Mouse (Mus musculus) liver, embryonic 11.5 days (tissue): ENCODE measurements around the gene Ciapin1. TPM values are rescaled to one million over a fixed set of nuclear protein-coding genes. Genes with fewer than 3 reads are reported as not detected.
"Not testable (repeated sequence)": the region's sequence is repeated elsewhere in the genome, so short reads cannot be mapped to it uniquely, and the experiment has no call there.

Experiments
- ATAC-seq: fragments of 200-750 bp; cut with Nextera tagmentation; replicated peaks from 2 replicates; pipeline ENCODE4 v1.8.0; 2017; ENCODE audit warnings: moderate number of reproducible peaks, mild to moderate bottlenecking, moderate TSS enrichment, moderate library complexity; ENCODE audit not compliant: low FRiP score
- DNase-seq: peaks from one replicate; pipeline ENCODE4 v3.0.0-alpha.2; 2017; ENCODE audit warnings: low spot score
- H3K27ac ChIP-seq: fragments of 300-500 bp; sonication (generic); 2 replicates; pipeline ENCODE4 v1.5.1; 2014; ENCODE audit warnings: mild to moderate bottlenecking, low read depth, low read length, control low read depth
- H3K27me3 ChIP-seq: fragments of 300-500 bp; sonication (generic); replicated peaks from 2 replicates; pipeline ENCODE4 v1.6.1; 2014; ENCODE audit warnings: low read length, mixed read lengths; ENCODE audit not compliant: control insufficient read depth, insufficient read depth
- H3K36me3 ChIP-seq: fragments of 300-500 bp; sonication (generic); 2 replicates; pipeline ENCODE4 v1.6.1; 2014; ENCODE audit warnings: mild to moderate bottlenecking, low read length, moderate library complexity, mixed read lengths; ENCODE audit not compliant: control insufficient read depth, insufficient read depth
- H3K4me1 ChIP-seq: fragments of 300-500 bp; sonication (generic); replicated peaks from 2 replicates; pipeline ENCODE4 v1.6.1; 2014; ENCODE audit warnings: low read length, mixed read lengths; ENCODE audit not compliant: control insufficient read depth, insufficient read depth
- H3K4me2 ChIP-seq: fragments of 300-500 bp; sonication (generic); 2 replicates; pipeline ENCODE4 v1.6.1; 2014; ENCODE audit warnings: mild to moderate bottlenecking, control low read depth, moderate library complexity
- H3K4me3 ChIP-seq: fragments of 300-500 bp; sonication (generic); 2 replicates; pipeline ENCODE4 v1.5.1; 2014; ENCODE audit warnings: low read depth, low read length, control low read depth
- H3K9ac ChIP-seq: fragments of 300-500 bp; sonication (generic); 2 replicates; pipeline ENCODE4 v1.6.1; 2014; ENCODE audit warnings: low read depth, low read length, control low read depth
- H3K9me3 ChIP-seq: fragments of 300-500 bp; sonication (generic); 2 replicates; pipeline ENCODE4 v1.6.1; 2016; ENCODE audit warnings: low read length, inconsistent platforms, mixed read lengths; ENCODE audit not compliant: control insufficient read depth
- WGBS: fragments of 180-500 bp; shearing (Covaris S2); extraction: QIAGEN DNeasy Blood & Tissue Kit; methylation state at CpG from one replicate; pipeline ENCODE4 v1.1.7; 2014; 5-methylcytosine and 5-hydroxymethylcytosine counted together
- polyA plus RNA-seq: library from polyadenylated mRNA; unstranded; fragments of >200 nt; fragmentation: Nextera tagmentation; extraction: Ambion mirVana; gene quantifications from 2 replicates; pipeline ENCODE4 v1.2.1, GENCODE M21; 2014

The Ciapin1 gene
- polyA plus RNA-seq, 1 experiment from 2014 or later = 94.8 TPM

GRCm38 (mm10) chr8:94862487-94863220 is 24.5 kb upstream of the Ciapin1 start:
- no peak for DNase-seq
- ATAC-seq = peak; percentile 46; the same call in 1 of the 2 replicates
- Histone ChIP-seq H3K27me3 (no peaks in the 10 kb centered on the region), H3K9me3 (no peaks in the 10 kb centered on the region), H3K27ac (peak overlapping the region; percentile 14; the same call in 1 of the 2 replicates), H3K4me2 (peak overlapping the region; percentile 38), H3K4me3 (no peak overlapping the region), H3K9ac (0 out of 2 replicates have a peak overlapping the region, but pooled peaks have one; percentile 32), H3K4me1 (peaks cover 40% of the 10 kb centered on the region), H3K36me3 (peaks cover 34% of the 10 kb centered on the region; the same call in 1 of the 2 replicates)
- 66% methylated on average over 12 of the region's 12 CpGs for WGBS

- Histone ChIP-seq H3K27me3 (no peaks in the 10 kb centered on the region), H3K27ac (no peak overlapping the region), H3K4me2 (no peak overlapping the region), H3K4me1 (peaks cover 37% of the 10 kb centered on the region), H3K4me3 (no peak overlapping the region), H3K9me3 (no peaks in the 10 kb centered on the region), H3K9ac (no peak overlapping the region), H3K36me3 (peaks cover 32% of the 10 kb centered on the region; the same call in 1 of the 2 replicates)
- WGBS = 67% methylated on average over 8 of the region's 8 CpGs
- DNase-seq (peak; percentile 58), ATAC-seq (no peak)
Observed at GRCm38 (mm10) chr8:94861352-94861910, 23.3 kb upstream of the Ciapin1 start.

GRCm38 (mm10) chr8:94857346-94858173 is 19.4 kb upstream of the Ciapin1 start, which contains the start of gene Polr2c:
Gene Polr2c (plus strand): TSS chr8:94857450.
- peak within 1 kb of the TSS; percentile 70 for H3K27ac ChIP-seq
- H3K4me1 ChIP-seq = peaks cover 14% of the 10 kb centered on the region
- peak within 1 kb of the TSS; percentile 96 for H3K4me3 ChIP-seq
- DNase-seq = peak; percentile 91
- H3K36me3 ChIP-seq = peaks cover 20% of the 10 kb centered on the region; the same call in 1 of the 2 replicates
- ATAC-seq = peak; percentile 77
- no peaks in the 10 kb centered on the region for H3K9me3 ChIP-seq
- H3K27me3 ChIP-seq = no peaks in the 10 kb centered on the region
- H3K9ac ChIP-seq = peak within 1 kb of the TSS; percentile 92
- under 1% methylated on average over 68 of the region's 68 CpGs for WGBS
- peak within 1 kb of the TSS; percentile 94 for H3K4me2 ChIP-seq

GRCm38 (mm10) chr8:94857011-94857345 is 18.8 kb upstream of the Ciapin1 start:
- peak overlapping the region; percentile 18 for H3K4me2 ChIP-seq
- 33% methylated on average over 5 of the region's 5 CpGs for WGBS
- no peak overlapping the region for H3K27ac ChIP-seq
- peak overlapping the region; percentile 96 for H3K4me3 ChIP-seq
- no peaks in the 10 kb centered on the region for H3K27me3 ChIP-seq
- ATAC-seq (peak; percentile 16), DNase-seq (no peak)
- peaks cover 18% of the 10 kb centered on the region for H3K36me3 ChIP-seq
- H3K4me1 ChIP-seq = peaks cover 10% of the 10 kb centered on the region
- peak overlapping the region; percentile 92; the same call in 1 of the 2 replicates for H3K9ac ChIP-seq
- no peaks in the 10 kb centered on the region for H3K9me3 ChIP-seq

- DNase-seq = not testable (repeated sequence)
- peaks cover 10% of the 10 kb centered on the region for H3K4me1 ChIP-seq
- 89% methylated on average over 11 of the region's 11 CpGs for WGBS
Observed at GRCm38 (mm10) chr8:94854761-94855160, 16.6 kb upstream of the Ciapin1 start.

GRCm38 (mm10) chr8:94850049-94850448 is 11.9 kb upstream of the Ciapin1 start:
- H3K4me3 ChIP-seq = no peak overlapping the region
- no peak for DNase-seq
- H3K36me3 ChIP-seq = peaks cover 40% of the 10 kb centered on the region
- 94% methylated on average over 5 of the region's 5 CpGs for WGBS
- no peak overlapping the region for H3K4me2 ChIP-seq
- no peaks in the 10 kb centered on the region for H3K4me1 ChIP-seq
- ATAC-seq = no peak
- no peaks in the 10 kb centered on the region for H3K27me3 ChIP-seq
- H3K9ac ChIP-seq = no peak overlapping the region
- no peaks in the 10 kb centered on the region for H3K9me3 ChIP-seq
- H3K27ac ChIP-seq = no peak overlapping the region

More at GRCm38 (mm10) chr8:94854761-94855160, 16.6 kb upstream of the Ciapin1 start:
- H3K9me3 ChIP-seq, H3K27me3 ChIP-seq, H3K27ac ChIP-seq, H3K4me3 ChIP-seq, ATAC-seq, H3K4me2 ChIP-seq, H3K9ac ChIP-seq: not testable (repeated sequence)
- H3K36me3 ChIP-seq = peaks cover 22% of the 10 kb centered on the region

- Histone ChIP-seq H3K36me3 (peaks cover 18% of the 10 kb centered on the region), H3K27me3 (no peaks in the 10 kb centered on the region), H3K27ac (no peak overlapping the region), H3K4me1 (peaks cover 14% of the 10 kb centered on the region), H3K4me3 (no peak overlapping the region), H3K9me3 (no peaks in the 10 kb centered on the region), H3K9ac (no peak overlapping the region), H3K4me2 (no peak overlapping the region)
- 38% methylated on average over 2 of the region's 2 CpGs for WGBS
- ATAC-seq (no peak), DNase-seq (no peak)
Observed at GRCm38 (mm10) chr8:94841183-94841582, 3.0 kb upstream of the Ciapin1 start.

GRCm38 (mm10) chr8:94838600-94838999 is 442 bp upstream of the Ciapin1 start:
- peak overlapping the region; percentile 98 for H3K4me3 ChIP-seq
- peak overlapping the region; percentile 79 for H3K4me2 ChIP-seq
- H3K9me3 ChIP-seq = no peaks in the 10 kb centered on the region
- no peaks in the 10 kb centered on the region for H3K27me3 ChIP-seq
- peak overlapping the region; percentile 98 for H3K9ac ChIP-seq
- peaks cover 4% of the 10 kb centered on the region; the same call in 1 of the 2 replicates for H3K36me3 ChIP-seq
- no peak for DNase-seq
- WGBS = under 1% methylated on average over 24 of the region's 24 CpGs
- H3K4me1 ChIP-seq = peaks cover 14% of the 10 kb centered on the region
- peak; percentile 62 for ATAC-seq
- peak overlapping the region; percentile 93 for H3K27ac ChIP-seq
